Mouse (Mus musculus): Measurements from ENCODE around the gene Atf7ip. TPM values are rescaled to one million over a fixed set of nuclear protein-coding genes. Genes with fewer than 3 reads are reported as not detected.

Gene Atf7ip
- polyA plus RNA-seq, 1 experiment from 2014 or later: 18.0 TPM

DNA sequence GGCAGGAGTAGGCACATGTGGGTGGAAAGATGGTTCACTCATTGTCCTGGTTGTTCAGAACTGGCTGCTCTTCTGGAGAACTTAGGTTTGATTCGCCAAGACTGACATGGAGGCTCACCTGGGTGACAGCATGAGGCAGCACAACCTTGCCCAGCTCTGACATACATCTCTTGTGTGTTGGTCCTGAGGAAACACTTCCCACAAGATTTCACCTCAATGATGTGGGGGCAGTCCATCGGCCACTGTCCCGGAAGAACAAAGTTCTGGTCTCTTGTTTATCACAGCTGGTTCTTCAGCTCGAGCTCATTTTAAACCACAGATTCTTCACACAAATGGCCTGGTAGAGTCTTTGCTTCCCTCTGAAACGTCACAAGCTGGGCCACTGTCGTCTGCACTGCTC lies 10.7 kb downstream of the Atf7ip start:
- no peak overlapping the region; the same call in 1 of the 2 replicates for H3K4me2 ChIP-seq (ENCODE audit: low read depth, low read length)
- peaks cover 3% of the 10 kb centered on the region for H3K9me3 ChIP-seq (replicated peaks; ENCODE audit: control insufficient read depth, low read length)
- H3K4me1 ChIP-seq (ENCODE audit: control insufficient read depth, low read depth, low read length): peaks cover 17% of the 10 kb centered on the region
- H3K27ac ChIP-seq (ENCODE audit: low read length): peak overlapping the region; percentile 62; the same call in 1 of the 2 replicates
- H3K4me3 ChIP-seq (ENCODE audit: low read depth, low read length): no peak overlapping the region
- H3K36me3 ChIP-seq (ENCODE audit: control insufficient read depth, insufficient read depth): no peaks in the 10 kb centered on the region
- WGBS (ENCODE audit: insufficient replicate concordance): 71% methylated on average over 6 of the region's 6 CpGs
- no peak for ATAC-seq (ENCODE audit: low read depth)
- no peaks in the 10 kb centered on the region for H3K27me3 ChIP-seq (ENCODE audit: control insufficient read depth, insufficient read depth, low read depth, low read length)
- H3K9ac ChIP-seq (ENCODE audit: low read depth, low read length): no peak overlapping the region

- Histone ChIP-seq H3K36me3 (ENCODE audit: control insufficient read depth, insufficient read depth) (no peaks in the 10 kb centered on the region), H3K27me3 (ENCODE audit: control insufficient read depth, insufficient read depth, low read depth, low read length) (no peaks in the 10 kb centered on the region), H3K27ac (ENCODE audit: low read length) (peak overlapping the region; percentile 77), H3K4me2 (ENCODE audit: low read depth, low read length) (peak overlapping the region; percentile 5; the same call in 1 of the 2 replicates), H3K4me3 (ENCODE audit: low read depth, low read length) (no peak overlapping the region), H3K9me3 (replicated peaks; ENCODE audit: control insufficient read depth, low read length) (peaks cover 3% of the 10 kb centered on the region), H3K9ac (ENCODE audit: low read depth, low read length) (no peak overlapping the region), H3K4me1 (ENCODE audit: control insufficient read depth, low read depth, low read length) (peaks cover 21% of the 10 kb centered on the region)
- no peak for ATAC-seq (ENCODE audit: low read depth)
Measured at GRCm38 (mm10) chr6:136517221-136517620, 11.3 kb downstream of the Atf7ip start.

- ATAC-seq (ENCODE audit: low read depth): peak; percentile 96
- H3K27me3 ChIP-seq (ENCODE audit: control insufficient read depth, insufficient read depth, low read depth, low read length): no peaks in the 10 kb centered on the region
- peaks cover 25% of the 10 kb centered on the region for H3K4me1 ChIP-seq (ENCODE audit: control insufficient read depth, low read depth, low read length)
- H3K9ac ChIP-seq (ENCODE audit: low read depth, low read length): peak overlapping the region; percentile 81
- H3K36me3 ChIP-seq (ENCODE audit: control insufficient read depth, insufficient read depth): peaks cover 6% of the 10 kb centered on the region
- peak overlapping the region; percentile 99 for H3K27ac ChIP-seq (ENCODE audit: low read length)
- under 1% methylated on average over 59 of the region's 59 CpGs for WGBS (ENCODE audit: insufficient replicate concordance)
- peak overlapping the region; percentile 82 for H3K4me3 ChIP-seq (ENCODE audit: low read depth, low read length)
- H3K9me3 ChIP-seq (replicated peaks; ENCODE audit: control insufficient read depth, low read length): peaks cover 3% of the 10 kb centered on the region
- peak overlapping the region; percentile 61 for H3K4me2 ChIP-seq (ENCODE audit: low read depth, low read length)
Measured at GRCm38 (mm10) chr6:136518537-136519246, 12.7 kb downstream of the Atf7ip start.

DNA sequence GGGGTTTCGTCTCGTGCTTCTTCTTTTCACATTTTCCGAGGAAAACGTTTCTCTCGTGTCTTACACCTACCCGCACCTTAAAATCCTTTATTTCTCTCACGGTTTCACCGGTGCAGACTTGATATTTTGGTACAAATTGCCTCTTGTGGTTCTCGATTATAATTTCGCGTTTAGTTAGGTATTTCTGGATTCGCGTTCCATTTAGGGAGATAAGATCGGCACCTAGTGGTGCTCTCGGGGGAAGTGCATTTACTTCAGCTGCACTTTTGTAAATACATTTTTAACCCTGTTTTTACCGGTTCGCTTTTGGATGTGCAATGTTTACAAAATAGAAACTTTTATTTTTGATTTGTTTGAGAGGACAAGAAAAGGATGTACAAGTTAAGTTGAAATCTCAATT lies 13.3 kb downstream of the Atf7ip start:
- Histone ChIP-seq H3K27ac (ENCODE audit: low read length) (peak overlapping the region; percentile 99), H3K36me3 (ENCODE audit: control insufficient read depth, insufficient read depth) (peaks cover 6% of the 10 kb centered on the region), H3K4me2 (ENCODE audit: low read depth, low read length) (peak overlapping the region; percentile 61), H3K27me3 (ENCODE audit: control insufficient read depth, insufficient read depth, low read depth, low read length) (no peaks in the 10 kb centered on the region), H3K9me3 (replicated peaks; ENCODE audit: control insufficient read depth, low read length) (peaks cover under 1% of the 10 kb centered on the region), H3K9ac (ENCODE audit: low read depth, low read length) (peak overlapping the region; percentile 81), H3K4me1 (ENCODE audit: control insufficient read depth, low read depth, low read length) (peaks cover 25% of the 10 kb centered on the region), H3K4me3 (ENCODE audit: low read depth, low read length) (peak overlapping the region; percentile 82)
- ATAC-seq (ENCODE audit: low read depth): peak; percentile 19; the same call in 1 of the 2 replicates
- 2% methylated on average over 17 of the region's 17 CpGs for WGBS (ENCODE audit: insufficient replicate concordance)

GRCm38 (mm10) chr6:136520361-136520760 lies 14.4 kb downstream of the Atf7ip start:
- Histone ChIP-seq H3K4me2 (ENCODE audit: low read depth, low read length) (peak overlapping the region; percentile 70), H3K9ac (ENCODE audit: low read depth, low read length) (peak overlapping the region; percentile 62), H3K9me3 (replicated peaks; ENCODE audit: control insufficient read depth, low read length) (no peaks in the 10 kb centered on the region), H3K27ac (ENCODE audit: low read length) (no peak overlapping the region), H3K27me3 (ENCODE audit: control insufficient read depth, insufficient read depth, low read depth, low read length) (no peaks in the 10 kb centered on the region), H3K36me3 (ENCODE audit: control insufficient read depth, insufficient read depth) (peaks cover 12% of the 10 kb centered on the region), H3K4me1 (ENCODE audit: control insufficient read depth, low read depth, low read length) (peaks cover 25% of the 10 kb centered on the region), H3K4me3 (ENCODE audit: low read depth, low read length) (peak overlapping the region; percentile 59)
- WGBS (ENCODE audit: insufficient replicate concordance): 49% methylated on average over 2 of the region's 2 CpGs
- ATAC-seq (ENCODE audit: low read depth): no peak

DNA sequence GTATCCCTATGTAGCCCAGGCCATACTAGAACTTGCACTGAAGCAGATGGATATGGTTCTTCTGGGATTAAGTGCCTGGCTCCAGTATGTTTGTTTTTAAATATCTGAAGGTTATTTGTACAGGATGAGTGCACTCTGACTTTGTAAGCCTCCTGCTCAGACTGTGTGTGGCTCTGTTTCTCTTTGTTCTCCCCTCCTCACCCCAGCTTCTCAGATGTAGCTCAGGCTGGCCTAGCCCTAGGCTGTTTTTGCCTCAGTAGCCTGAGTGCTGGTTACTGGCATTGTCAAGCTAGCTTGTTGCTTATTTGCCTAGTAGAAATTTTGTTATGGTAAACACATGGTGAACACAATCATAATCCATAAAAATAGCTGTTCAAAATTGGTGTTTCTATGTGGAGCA lies 15.7 kb downstream of the Atf7ip start:
- Histone ChIP-seq H3K4me1 (ENCODE audit: control insufficient read depth, low read depth, low read length) (peaks cover 25% of the 10 kb centered on the region), H3K4me2 (ENCODE audit: low read depth, low read length) (peak overlapping the region; percentile 24), H3K27me3 (ENCODE audit: control insufficient read depth, insufficient read depth, low read depth, low read length) (no peaks in the 10 kb centered on the region), H3K4me3 (ENCODE audit: low read depth, low read length) (no peak overlapping the region; the same call in 1 of the 2 replicates), H3K27ac (ENCODE audit: low read length) (no peak overlapping the region), H3K9ac (ENCODE audit: low read depth, low read length) (0 out of 2 replicates have a peak overlapping the region, but pooled peaks have one; percentile 24), H3K9me3 (replicated peaks; ENCODE audit: control insufficient read depth, low read length) (no peaks in the 10 kb centered on the region), H3K36me3 (ENCODE audit: control insufficient read depth, insufficient read depth) (peaks cover 20% of the 10 kb centered on the region)
- ATAC-seq (ENCODE audit: low read depth): no peak

DNA sequence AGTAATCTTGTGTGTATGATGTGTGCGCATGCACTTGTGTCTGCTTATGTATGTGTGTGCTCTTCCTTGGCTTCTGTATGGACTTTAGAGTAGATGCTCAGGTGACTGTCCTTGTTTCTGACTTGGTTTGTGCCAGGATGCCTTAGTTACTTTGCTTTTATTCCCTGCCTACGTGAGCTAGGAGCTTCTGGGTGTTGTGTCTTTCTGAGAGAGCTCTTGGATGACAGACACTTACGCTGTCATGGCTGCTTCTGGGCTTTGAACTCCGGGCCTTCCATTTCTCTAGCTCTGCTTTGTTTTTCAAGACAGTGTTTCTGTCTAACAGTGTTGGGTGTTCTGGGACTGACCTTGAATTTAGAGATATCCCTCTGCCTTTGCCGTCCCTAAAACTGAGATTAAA lies 16.7 kb downstream of the Atf7ip start:
- H3K4me3 ChIP-seq (ENCODE audit: low read depth, low read length): no peak overlapping the region

DNA sequence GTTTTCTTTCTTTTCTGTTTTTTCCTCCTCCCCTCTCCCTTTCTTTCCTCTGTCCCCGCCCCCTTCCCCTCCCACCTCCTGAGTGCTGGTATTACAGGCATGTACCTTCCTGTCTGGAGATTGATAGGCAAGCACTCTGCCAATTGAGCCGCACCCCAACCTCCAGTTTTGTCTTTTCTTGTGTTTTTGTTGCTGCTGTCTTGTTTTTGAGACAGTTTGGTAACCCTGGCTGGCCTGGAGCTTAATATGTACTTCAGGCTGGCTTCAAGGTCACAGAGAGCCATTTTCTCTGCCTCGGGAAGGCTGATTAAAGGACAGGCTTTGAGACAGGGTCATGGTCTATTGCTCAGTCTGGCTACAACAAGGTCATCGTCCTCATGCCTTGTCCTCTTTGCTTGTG lies 18.8 kb downstream of the Atf7ip start:
- Histone ChIP-seq H3K4me3 (ENCODE audit: low read depth, low read length) (no peak overlapping the region), H3K27ac (ENCODE audit: low read length) (no peak overlapping the region), H3K4me2 (ENCODE audit: low read depth, low read length) (no peak overlapping the region), H3K9ac (ENCODE audit: low read depth, low read length) (no peak overlapping the region), H3K36me3 (ENCODE audit: control insufficient read depth, insufficient read depth) (peaks cover 20% of the 10 kb centered on the region), H3K27me3 (ENCODE audit: control insufficient read depth, insufficient read depth, low read depth, low read length) (no peaks in the 10 kb centered on the region), H3K4me1 (ENCODE audit: control insufficient read depth, low read depth, low read length) (peaks cover 17% of the 10 kb centered on the region), H3K9me3 (replicated peaks; ENCODE audit: control insufficient read depth, low read length) (no peaks in the 10 kb centered on the region)
- ATAC-seq (ENCODE audit: low read depth): no peak; the same call in 1 of the 2 replicates
- 67% methylated on average over 4 of the region's 4 CpGs for WGBS (ENCODE audit: insufficient replicate concordance)

More for the DNA sequence above, 16.7 kb downstream of the Atf7ip start:
- no peak overlapping the region for H3K4me2 ChIP-seq (ENCODE audit: low read depth, low read length)
- peaks cover 17% of the 10 kb centered on the region for H3K4me1 ChIP-seq (ENCODE audit: control insufficient read depth, low read depth, low read length)
- 87% methylated on average over 5 of the region's 5 CpGs for WGBS (ENCODE audit: insufficient replicate concordance)
- H3K36me3 ChIP-seq (ENCODE audit: control insufficient read depth, insufficient read depth): peaks cover 20% of the 10 kb centered on the region
- no peak overlapping the region for H3K9ac ChIP-seq (ENCODE audit: low read depth, low read length)
- H3K27me3 ChIP-seq (ENCODE audit: control insufficient read depth, insufficient read depth, low read depth, low read length): no peaks in the 10 kb centered on the region
- no peak for ATAC-seq (ENCODE audit: low read depth)
- H3K27ac ChIP-seq (ENCODE audit: low read length): no peak overlapping the region
- H3K9me3 ChIP-seq (replicated peaks; ENCODE audit: control insufficient read depth, low read length): no peaks in the 10 kb centered on the region

DNA sequence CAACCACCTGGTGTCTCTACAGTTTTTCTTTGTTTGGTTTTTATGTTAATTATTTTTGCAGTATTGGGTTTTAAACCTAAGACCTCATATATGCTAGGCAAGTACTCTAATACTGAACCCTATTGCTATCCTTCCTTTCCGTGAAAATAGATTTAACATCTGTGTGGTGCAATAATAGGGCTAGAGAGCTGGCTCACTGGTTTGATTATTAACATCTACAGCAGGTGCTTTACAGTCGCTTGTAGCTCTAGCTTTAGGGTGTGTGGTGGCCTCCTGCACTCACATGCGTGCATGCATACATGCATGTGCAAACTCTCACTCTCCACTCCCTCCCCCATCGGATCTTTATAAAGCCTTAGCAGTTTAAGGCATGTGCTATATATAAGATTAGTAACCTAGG lies 19.6 kb downstream of the Atf7ip start:
- Histone ChIP-seq H3K36me3 (ENCODE audit: control insufficient read depth, insufficient read depth) (peaks cover 20% of the 10 kb centered on the region), H3K27ac (ENCODE audit: low read length) (no peak overlapping the region), H3K4me1 (ENCODE audit: control insufficient read depth, low read depth, low read length) (peaks cover 17% of the 10 kb centered on the region), H3K9ac (ENCODE audit: low read depth, low read length) (no peak overlapping the region), H3K4me2 (ENCODE audit: low read depth, low read length) (no peak overlapping the region), H3K27me3 (ENCODE audit: control insufficient read depth, insufficient read depth, low read depth, low read length) (no peaks in the 10 kb centered on the region), H3K4me3 (ENCODE audit: low read depth, low read length) (no peak overlapping the region), H3K9me3 (replicated peaks; ENCODE audit: control insufficient read depth, low read length) (no peaks in the 10 kb centered on the region)
- 82% methylated on average over 4 of the region's 4 CpGs for WGBS (ENCODE audit: insufficient replicate concordance)
- no peak for ATAC-seq (ENCODE audit: low read depth)

Data from liver, embryonic 16.5 days (tissue).